Mouse (Mus musculus) heart, postnatal 36 days (tissue): Measurements from ENCODE around the gene Apba2. TPM values are rescaled to one million over a fixed set of nuclear protein-coding genes. Genes with fewer than 3 reads are reported as not detected.

Experiments used
- DNase-seq, 2 experiments: peaks; one replicate each; pipeline ENCODE4 v3.0.0; 2021 to 2022
- intact Hi-C: fragments of 180-260 bp; cut with DNase I; formaldehyde crosslinking; loops from one replicate; pipeline ENCODE4 v1.15.1; 2025
- total RNA-seq, 2 experiments: library from RNA; stranded (reverse); gene quantifications; 2 replicates each; pipeline ENCODE4 v1.2.3; 2021

Apba2 gene
- total RNA-seq: under 1 TPM; 0.51 to 0.94 TPM

GRCm38 (mm10) chr7:64501536-64502270 lies at the start of gene Apba2:
TSS of gene Apba2 (plus strand) at chr7:64501706.
- intact Hi-C loops: loop anchor here (10.0 kb wide), 1 partner anchor 243 kb away; no protein-coding TSS in a partner anchor
- peak in 1 of 2 experiments; percentile 10 for DNase-seq

GRCm38 (mm10) chr7:64451861-64452382 lies 49.6 kb upstream of the Apba2 start:
- DNase-seq: no peak
- intact Hi-C loops: no loop called here

GRCm38 (mm10) chr7:64452471-64453222 lies 48.9 kb upstream of the Apba2 start:
- no peak for DNase-seq
- intact Hi-C loops: no loop called here

GRCm38 (mm10) chr7:64456176-64456575 lies 45.3 kb upstream of the Apba2 start:
- intact Hi-C loops: no loop called here
- DNase-seq: no peak

- intact Hi-C loops: no loop called here
Observed at GRCm38 (mm10) chr7:64456676-64457075, 44.8 kb upstream of the Apba2 start.

GRCm38 (mm10) chr7:64457811-64458210 lies 43.7 kb upstream of the Apba2 start:
- no peak for DNase-seq
- intact Hi-C loops: no loop called here

More at GRCm38 (mm10) chr7:64456676-64457075, 44.8 kb upstream of the Apba2 start:
- DNase-seq: no peak

- no peak for DNase-seq
- intact Hi-C loops: loop anchor here (5.0 kb wide), 1 partner anchor 35 kb away; no protein-coding TSS in a partner anchor
Observed at GRCm38 (mm10) chr7:64497438-64497837, 4.1 kb upstream of the Apba2 start.

GRCm38 (mm10) chr7:64502271-64503180 lies 1.0 kb downstream of the Apba2 start:
- intact Hi-C loops: loop anchor here (10.0 kb wide), 1 partner anchor 242 kb away; no protein-coding TSS in a partner anchor
- no peak for DNase-seq

GRCm38 (mm10) chr7:64503641-64504040 lies 2.1 kb downstream of the Apba2 start:
- intact Hi-C loops: loop anchor here (10.0 kb wide), 1 partner anchor 241 kb away; no protein-coding TSS in a partner anchor
- DNase-seq: no peak

GRCm38 (mm10) chr7:64504691-64505231 lies 3.3 kb downstream of the Apba2 start:
- intact Hi-C loops: loop anchor here (10.0 kb wide), 1 partner anchor 240 kb away; no protein-coding TSS in a partner anchor
- no peak for DNase-seq

- no peak for DNase-seq
- intact Hi-C loops: loop anchor here (10.0 kb wide), 1 partner anchor 239 kb away; no protein-coding TSS in a partner anchor
Observed at GRCm38 (mm10) chr7:64505571-64505970, 4.1 kb downstream of the Apba2 start.

- intact Hi-C loops: loop anchor here (10.0 kb wide), 1 partner anchor 236 kb away; no protein-coding TSS in a partner anchor
- no peak for DNase-seq
Observed at GRCm38 (mm10) chr7:64508826-64509225, 7.3 kb downstream of the Apba2 start.

GRCm38 (mm10) chr7:64509911-64510310 lies 8.4 kb downstream of the Apba2 start:
- no peak for DNase-seq
- intact Hi-C loops: loop anchor here (10.0 kb wide), 1 partner anchor 235 kb away; no protein-coding TSS in a partner anchor

GRCm38 (mm10) chr7:64510526-64511210 lies 9.2 kb downstream of the Apba2 start:
- intact Hi-C loops: no loop called here
- no peak for DNase-seq

- DNase-seq: no peak
- intact Hi-C loops: no loop called here
Observed at GRCm38 (mm10) chr7:64513621-64514020, 12.1 kb downstream of the Apba2 start.

- no peak for DNase-seq
- intact Hi-C loops: no loop called here
Observed at GRCm38 (mm10) chr7:64515280-64515679, 13.8 kb downstream of the Apba2 start.

- intact Hi-C loops: no loop called here
- no peak for DNase-seq
Observed at GRCm38 (mm10) chr7:64515891-64516290, 14.4 kb downstream of the Apba2 start.

GRCm38 (mm10) chr7:64519091-64519490 lies 17.6 kb downstream of the Apba2 start:
- intact Hi-C loops: no loop called here

GRCm38 (mm10) chr7:64519521-64519920 lies 18.0 kb downstream of the Apba2 start:
- DNase-seq: no peak
- intact Hi-C loops: no loop called here

More at GRCm38 (mm10) chr7:64519091-64519490, 17.6 kb downstream of the Apba2 start:
- no peak for DNase-seq
